Mouse (Mus musculus) CH12.LX (cell line): ENCODE results near the gene Robo2. TPM values are rescaled to one million over a fixed set of nuclear protein-coding genes. Genes with fewer than 3 reads are reported as not detected.

ENCODE experiments used
- DNase-seq: peaks from one replicate; pipeline ENCODE4 v3.0.0-alpha.2; 2013; ENCODE audit errors: extremely low read depth
- H3K27ac ChIP-seq: 2 replicates; pipeline ENCODE4 v1.5.1; 2012; ENCODE audit warnings: low read depth, mild to moderate bottlenecking, control low read depth, moderate library complexity; ENCODE audit not compliant: insufficient read depth
- H3K27me3 ChIP-seq: replicated peaks from 2 replicates; pipeline ENCODE3; 2012; ENCODE audit warnings: inconsistent platforms
- H3K36me3 ChIP-seq, 2 experiments: replicated peaks in 1 of 2; 2 replicates each; pipeline versions ENCODE3 to v1.6.1; 2012; ENCODE audit warnings: inconsistent platforms in 1 of 2, low read length in 1 of 2, mild to moderate bottlenecking in 1 of 2, mixed read lengths in 1 of 2, moderate library complexity in 1 of 2; ENCODE audit not compliant: control insufficient read depth in 1 of 2, insufficient read depth in 1 of 2
- H3K4me1 ChIP-seq, 2 experiments: 2 replicates each; pipeline ENCODE4 v1.6.1; 2012; ENCODE audit warnings: inconsistent platforms in 1 of 2, moderate library complexity in 1 of 2; ENCODE audit not compliant: insufficient read depth in 2 of 2, control insufficient read depth in 1 of 2
- H3K4me2 ChIP-seq: 2 replicates; pipeline ENCODE4 v1.6.1; 2012; ENCODE audit warnings: low read depth, mild to moderate bottlenecking, control low read depth; ENCODE audit not compliant: poor library complexity, insufficient read depth, severe bottlenecking
- H3K4me3 ChIP-seq, 3 experiments: fragments of 150-350 bp in 1 of 3; sonication (generic) in 1 of 3; replicated peaks in 1 of 3; 2 replicates each; pipeline versions ENCODE3 to v1.5.1; 2011 to 2012; ENCODE audit warnings: low read depth in 2 of 3, low read length in 2 of 3, mild to moderate bottlenecking in 2 of 3, moderate library complexity in 2 of 3, control low read depth in 1 of 3, improper control_type of control experiment in 1 of 3, inconsistent platforms in 1 of 3, mixed read lengths in 1 of 3; ENCODE audit not compliant: poor library complexity in 1 of 3
- H3K79me2 ChIP-seq: replicated peaks from 2 replicates; pipeline ENCODE4 v1.6.1; 2012; ENCODE audit warnings: mild to moderate bottlenecking, moderate library complexity; ENCODE audit not compliant: control insufficient read depth, poor library complexity, insufficient read depth, severe bottlenecking; ENCODE audit errors: extremely low read depth
- H3K9ac ChIP-seq: 2 replicates; pipeline ENCODE4 v1.6.1; 2012; ENCODE audit warnings: low read depth, mild to moderate bottlenecking, control low read depth, moderate library complexity; ENCODE audit not compliant: insufficient read depth
- H3K9me3 ChIP-seq: replicated peaks from 2 replicates; pipeline ENCODE3; 2012; ENCODE audit warnings: low read length, inconsistent platforms, mixed read lengths
- BHLHE40 ChIP-seq: IDR thresholded peaks from 2 replicates; pipeline ENCODE4 v1.6.1; 2011; ENCODE audit warnings: mild to moderate bottlenecking, low read depth, low read length, improper control_type of control experiment
- CHD1 ChIP-seq: IDR thresholded peaks from 2 replicates; pipeline ENCODE4 v1.6.1; 2012; ENCODE audit warnings: low read depth, low read length, improper control_type of control experiment, inconsistent platforms
- CTCF ChIP-seq, 2 experiments: IDR thresholded peaks in 1 of 2; conservative IDR thresholded peaks in 1 of 2; 2 replicates each; pipeline ENCODE4 v1.5.1; 2011 to 2012; ENCODE audit warnings: low read depth in 2 of 2, low read length in 2 of 2, improper control_type of control experiment in 1 of 2, inconsistent platforms in 1 of 2, mild to moderate bottlenecking in 1 of 2, moderate library complexity in 1 of 2
- ELF1 ChIP-seq: IDR thresholded peaks from 2 replicates; pipeline ENCODE4 v1.6.1; 2014; ENCODE audit warnings: low read depth, mild to moderate bottlenecking, inconsistent platforms, low read length, improper control_type of control experiment
- ETS1 ChIP-seq: conservative IDR thresholded peaks from 2 replicates; pipeline ENCODE4 v1.6.1; 2012; ENCODE audit warnings: low read depth, mild to moderate bottlenecking, inconsistent platforms, low read length, improper control_type of control experiment, moderate library complexity
- GABPA ChIP-seq: IDR thresholded peaks from 2 replicates; pipeline ENCODE4 v1.6.1; 2012; ENCODE audit warnings: low read depth, low read length, improper control_type of control experiment, inconsistent platforms; ENCODE audit not compliant: insufficient replicate concordance
- HCFC1 ChIP-seq: IDR thresholded peaks from 2 replicates; pipeline ENCODE4 v1.6.1; 2012; ENCODE audit warnings: low read depth, mild to moderate bottlenecking, inconsistent platforms, low read length, improper control_type of control experiment
- IRF4 ChIP-seq: IDR thresholded peaks from 2 replicates; pipeline ENCODE4 v1.6.1; 2014; ENCODE audit warnings: low read depth, mild to moderate bottlenecking, inconsistent platforms, low read length, improper control_type of control experiment
- JUN ChIP-seq: IDR thresholded peaks from 2 replicates; pipeline ENCODE4 v1.6.1; 2011; ENCODE audit warnings: low read depth, mild to moderate bottlenecking, low read length, improper control_type of control experiment, moderate library complexity; ENCODE audit not compliant: insufficient read depth
- JUND ChIP-seq: conservative IDR thresholded peaks from 2 replicates; pipeline ENCODE4 v1.6.1; 2011; ENCODE audit warnings: low read depth, low read length, improper control_type of control experiment
- KAT2A ChIP-seq: IDR thresholded peaks from 2 replicates; pipeline ENCODE4 v1.6.1; 2012; ENCODE audit warnings: low read length, improper control_type of control experiment, inconsistent platforms; ENCODE audit not compliant: insufficient replicate concordance
- MAFK ChIP-seq: IDR thresholded peaks from 2 replicates; pipeline ENCODE4 v1.6.1; 2011; ENCODE audit warnings: low read length, improper control_type of control experiment; ENCODE audit not compliant: insufficient replicate concordance
- MAZ ChIP-seq: IDR thresholded peaks from 2 replicates; pipeline ENCODE4 v1.6.1; 2012; ENCODE audit warnings: low read depth, mild to moderate bottlenecking, inconsistent platforms, low read length, improper control_type of control experiment, moderate library complexity
- MEF2A ChIP-seq: IDR thresholded peaks from 2 replicates; pipeline ENCODE4 v1.6.1; 2014; ENCODE audit warnings: low read depth, mild to moderate bottlenecking, inconsistent platforms, low read length, improper control_type of control experiment, borderline replicate concordance
- MXI1 ChIP-seq: IDR thresholded peaks from 2 replicates; pipeline ENCODE4 v1.6.1; 2011; ENCODE audit warnings: mild to moderate bottlenecking, low read depth, low read length, improper control_type of control experiment
- MYC ChIP-seq: IDR thresholded peaks from 2 replicates; pipeline ENCODE4 v1.6.1; 2011; ENCODE audit warnings: low read depth, mild to moderate bottlenecking, improper control_type of control experiment, low read length
- PAX5 ChIP-seq: IDR thresholded peaks from 2 replicates; pipeline ENCODE4 v1.6.1; 2012; ENCODE audit warnings: low read length, inconsistent platforms, mixed read lengths
- POLR2A ChIP-seq: IDR thresholded peaks from 2 replicates; pipeline ENCODE4 v1.6.1; 2011; ENCODE audit warnings: low read depth, mild to moderate bottlenecking, improper control_type of control experiment, low read length
- POLR2AphosphoS2 ChIP-seq: IDR thresholded peaks from 2 replicates; pipeline ENCODE4 v1.6.1; 2011; ENCODE audit warnings: low read depth, low read length, improper control_type of control experiment
- RAD21 ChIP-seq: IDR thresholded peaks from 2 replicates; pipeline ENCODE4 v1.6.1; 2011; ENCODE audit warnings: low read depth, mild to moderate bottlenecking, low read length, improper control_type of control experiment, moderate library complexity
- SIN3A ChIP-seq: IDR thresholded peaks from 2 replicates; pipeline ENCODE4 v1.6.1; 2012; ENCODE audit warnings: low read length, improper control_type of control experiment, inconsistent platforms
- SMC3 ChIP-seq: IDR thresholded peaks from 2 replicates; pipeline ENCODE4 v1.6.1; 2011; ENCODE audit warnings: low read depth, low read length, improper control_type of control experiment
- TBP ChIP-seq: conservative IDR thresholded peaks from 2 replicates; pipeline ENCODE4 v1.6.1; 2011; ENCODE audit warnings: low read depth, low read length, improper control_type of control experiment
- ZC3H11A ChIP-seq: IDR thresholded peaks from 2 replicates; pipeline ENCODE4 v1.6.1; 2012; ENCODE audit warnings: low read depth, mild to moderate bottlenecking, inconsistent platforms, low read length, improper control_type of control experiment
- ZKSCAN1 ChIP-seq: IDR thresholded peaks from 2 replicates; pipeline ENCODE4 v1.6.1; 2012; ENCODE audit warnings: low read depth, inconsistent platforms, low read length, improper control_type of control experiment, borderline replicate concordance
- ZNF384 ChIP-seq: IDR thresholded peaks from 2 replicates; pipeline ENCODE4 v1.6.1; 2012; ENCODE audit warnings: low read depth, low read length, improper control_type of control experiment, inconsistent platforms
- dilution Hi-C: fragments of 300-500 bp; cut with MboI; formaldehyde crosslinking; loops from 2 replicates; pipeline ENCODE4 v1.14.3; 2020; ENCODE audit warnings: low sequenced_read_pairs; ENCODE audit not compliant: extremely low pct_unique_long_range_greater_than_20kb, extremely low pct_ligation_motif_present
- in situ Hi-C: fragments of 300-500 bp; cut with MboI; formaldehyde crosslinking; loops from 3 replicates; pipeline ENCODE4 v1.14.3; 2019; ENCODE audit warnings: low sequenced_read_pairs, low pct_ligation_motif_present, low pct_unique_long_range_greater_than_20kb, mixed read lengths
- polyA plus RNA-seq: library from polyadenylated mRNA; unstranded; fragments of >175 nt; gene quantifications from 2 replicates; pipeline ENCODE4 v1.2.1, GENCODE M21; 2012; ENCODE audit warnings: low read depth; ENCODE audit not compliant: insufficient read length
- total RNA-seq, 2 experiments: library from RNA; depleted of rRNA; stranded (reverse); fragments of 300-350 nt in 1 of 2; fragments of >200 nt in 1 of 2; gene quantifications; 2 replicates each; pipeline ENCODE4 v1.2.3; 2012 to 2014

Gene Robo2
- total and polyA plus RNA-seq, 3 experiments: not detected

DNA sequence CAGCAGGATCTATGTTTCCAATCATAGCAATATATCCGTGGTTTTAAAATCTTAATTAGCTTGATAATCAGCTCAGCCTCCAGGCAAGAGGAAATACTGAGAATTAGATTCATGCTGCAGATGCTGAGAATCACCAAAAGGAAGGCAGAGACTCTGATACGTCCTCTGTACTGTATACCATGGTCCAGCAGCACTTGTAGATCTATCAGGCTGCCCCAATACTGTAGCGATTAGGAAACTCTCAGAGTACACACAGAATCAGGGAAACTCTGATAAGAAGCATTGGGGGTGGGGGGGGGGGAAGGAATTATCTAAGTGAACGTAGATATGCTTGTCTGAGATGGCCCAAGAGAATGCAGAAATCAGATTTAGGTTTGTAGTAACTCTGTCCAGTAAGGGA is 496.7 kb downstream of the Robo2 start:
- H3K36me3 ChIP-seq: no peaks in the 10 kb centered on the region

GRCm38 (mm10) chr16:73908504-73908903 is 503.1 kb downstream of the Robo2 start:
- no peaks in the 10 kb centered on the region for H3K4me1 ChIP-seq
- no peaks in the 10 kb centered on the region for H3K27me3 ChIP-seq
- H3K36me3 ChIP-seq: no peaks in the 10 kb centered on the region
- no peak for DNase-seq
- in situ Hi-C loops: no loop called here
- dilution Hi-C loops: no loop called here
- H3K4me3 ChIP-seq: no peak overlapping the region
- no peak overlapping the region for H3K4me2 ChIP-seq
- H3K79me2 ChIP-seq: no peaks in the 10 kb centered on the region
- TF ChIP-seq PAX5 (no peak), HCFC1 (no peak), ZC3H11A (no peak), ZKSCAN1 (no peak), KAT2A (no peak), SIN3A (no peak), TBP (no peak), ZNF384 (no peak), SMC3 (no peak), GABPA (no peak), MYC (no peak), IRF4 (no peak), MEF2A (no peak), POLR2AphosphoS2 (no peak), MXI1 (no peak), CTCF (conservative IDR thresholded peaks at IDR 0.05 in 1 of 2, IDR thresholded peaks at IDR 0.05 in 1 of 2; ENCODE audit: low read depth in 2 of 2, low read length in 2 of 2) (no peak), CHD1 (no peak), POLR2A (no peak), JUND (no peak), MAZ (no peak)
- TF ChIP-seq, all 38 proteins: peak for 0
- peaks cover 53% of the 10 kb centered on the region for H3K9me3 ChIP-seq
- no peak overlapping the region for H3K9ac ChIP-seq
- no peak overlapping the region for H3K27ac ChIP-seq

More for the DNA sequence above, 496.7 kb downstream of the Robo2 start:
- Histone ChIP-seq H3K4me3 (no peak overlapping the region), H3K4me1 (no peaks in the 10 kb centered on the region), H3K27ac (no peak overlapping the region), H3K9me3 (peaks cover 48% of the 10 kb centered on the region), H3K27me3 (no peaks in the 10 kb centered on the region), H3K9ac (no peak overlapping the region), H3K79me2 (no peaks in the 10 kb centered on the region), H3K4me2 (no peak overlapping the region)
- no peak for DNase-seq
- dilution Hi-C loops (no loop called here), in situ Hi-C loops (no loop called here)
- TF ChIP-seq MXI1 (no peak), GABPA (no peak), RAD21 (no peak), ELF1 (no peak), ZC3H11A (no peak), MAFK (no peak), SIN3A (no peak), MYC (no peak), ETS1 (no peak), PAX5 (no peak), BHLHE40 (no peak), HCFC1 (no peak), JUN (no peak), SMC3 (no peak), MAZ (no peak), IRF4 (no peak)
- TF ChIP-seq, all 38 proteins: peak for 0
